Mouse (Mus musculus) frontal cortex, adult (tissue): Measurements from ENCODE around the gene Sqor.

Experiments used
- ATAC-seq: cut with Nextera tagmentation; 2 replicates; pipeline ENCODE4 v1.9.2; 2017; ENCODE audit warnings: mild to moderate bottlenecking, moderate library complexity, mixed read lengths; ENCODE audit not compliant: low TSS enrichment

Gene Sqor

GRCm38 (mm10) chr2:122783730-122784129 is 18.7 kb downstream of the Sqor start:
- ATAC-seq = no peak

GRCm38 (mm10) chr2:122784701-122785100 is 19.7 kb downstream of the Sqor start:
- ATAC-seq = no peak

GRCm38 (mm10) chr2:122786167-122786566 is 21.1 kb downstream of the Sqor start:
- no peak for ATAC-seq

GRCm38 (mm10) chr2:122789311-122789710 is 24.3 kb downstream of the Sqor start:
- ATAC-seq = no peak

GRCm38 (mm10) chr2:122789730-122790129 is 24.7 kb downstream of the Sqor start:
- no peak for ATAC-seq

GRCm38 (mm10) chr2:122804392-122804791 is 39.4 kb downstream of the Sqor start:
- no peak for ATAC-seq

GRCm38 (mm10) chr2:122806040-122806439 is 41.0 kb downstream of the Sqor start:
- no peak for ATAC-seq

- ATAC-seq = no peak
Measured at GRCm38 (mm10) chr2:122809027-122809426, 44.0 kb downstream of the Sqor start.

GRCm38 (mm10) chr2:122816986-122817385 is 51.9 kb downstream of the Sqor start:
- ATAC-seq = no peak

- ATAC-seq = no peak
Measured at GRCm38 (mm10) chr2:122821246-122821645, 56.2 kb downstream of the Sqor start.

- peak; percentile 92 for ATAC-seq
Measured at GRCm38 (mm10) chr2:122825406-122826236, 60.6 kb downstream of the Sqor start.

- no peak for ATAC-seq
Measured at GRCm38 (mm10) chr2:122826302-122826701, 61.3 kb downstream of the Sqor start.

GRCm38 (mm10) chr2:122854636-122855035 is 89.6 kb downstream of the Sqor start:
- no peak for ATAC-seq

GRCm38 (mm10) chr2:122855354-122855753 is 90.3 kb downstream of the Sqor start:
- no peak for ATAC-seq
